Mouse (Mus musculus) embryonic fibroblast, embryonic 13.5 days (primary cell): ENCODE results near the gene Nckap5.

Source experiments
- CTCF ChIP-seq: IDR thresholded peaks from 2 replicates; pipeline ENCODE4 v1.5.1; 2011; ENCODE audit warnings: mild to moderate bottlenecking, control low read depth, low read length, moderate library complexity, borderline replicate concordance; ENCODE audit not compliant: insufficient read depth
- POLR2A ChIP-seq: IDR thresholded peaks from 2 replicates; pipeline ENCODE4 v1.6.1; 2011; ENCODE audit warnings: low read depth, mild to moderate bottlenecking, control low read depth, low read length, moderate library complexity

DNA sequence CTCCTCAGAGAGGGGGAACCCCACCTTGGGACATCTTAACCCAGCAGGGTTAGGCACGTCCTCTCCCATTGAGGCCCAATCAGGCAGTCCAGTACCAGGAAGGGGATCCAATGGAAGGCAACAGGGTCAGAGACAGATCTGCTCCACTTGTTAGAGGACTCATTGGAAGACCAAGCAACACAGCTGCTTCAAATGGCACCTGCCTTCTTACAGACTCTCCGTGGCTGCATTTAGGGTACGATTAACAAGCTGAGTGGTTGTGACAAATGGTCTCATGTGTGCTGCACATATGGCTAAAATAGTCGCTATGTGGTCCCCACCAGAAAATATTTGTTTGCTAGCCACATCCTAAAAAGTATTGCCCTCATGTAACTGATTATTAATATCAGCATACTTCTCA is 325.9 kb downstream of the Nckap5 start:
- no peak for TF ChIP-seq POLR2A
- TF ChIP-seq CTCF = no peak
